Mouse (Mus musculus) heart, embryonic 13.5 days (tissue): ENCODE measurements around the gene Nodal. TPM values are rescaled to one million over a fixed set of nuclear protein-coding genes. Genes with fewer than 3 reads are reported as not detected.
"Not testable (repeated sequence)": the region's sequence is repeated elsewhere in the genome, so short reads cannot be mapped to it uniquely, and the experiment has no call there.

Experiments used
- ATAC-seq: fragments of 200-750 bp; cut with Nextera tagmentation; 2 replicates; pipeline ENCODE4 v1.8.0; 2017; ENCODE audit warnings: moderate TSS enrichment; ENCODE audit not compliant: insufficient number of reproducible peaks, low FRiP score, low TSS enrichment; ENCODE audit errors: extremely low read depth
- H3K27ac ChIP-seq: fragments of 300-500 bp; sonication (generic); replicated peaks from 2 replicates; pipeline ENCODE4 v1.5.1; 2015; ENCODE audit warnings: moderate library complexity, mild to moderate bottlenecking, inconsistent platforms
- H3K27me3 ChIP-seq: fragments of 300-500 bp; sonication (generic); replicated peaks from 2 replicates; pipeline ENCODE4 v1.6.1; 2015; ENCODE audit warnings: mild to moderate bottlenecking, inconsistent platforms
- H3K36me3 ChIP-seq: fragments of 300-500 bp; sonication (generic); 2 replicates; pipeline ENCODE4 v1.6.1; 2015; ENCODE audit warnings: mild to moderate bottlenecking, inconsistent platforms
- H3K4me1 ChIP-seq: fragments of 300-500 bp; sonication (generic); 2 replicates; pipeline ENCODE4 v1.6.1; 2015; ENCODE audit warnings: inconsistent platforms
- H3K4me2 ChIP-seq: fragments of 300-500 bp; sonication (generic); 2 replicates; pipeline ENCODE4 v1.6.1; 2015; ENCODE audit warnings: inconsistent platforms, mild to moderate bottlenecking, moderate library complexity
- H3K4me3 ChIP-seq: fragments of 300-500 bp; sonication (generic); 2 replicates; pipeline ENCODE4 v1.5.1; 2015; ENCODE audit warnings: moderate library complexity, mild to moderate bottlenecking, inconsistent platforms
- H3K9ac ChIP-seq: fragments of 300-500 bp; sonication (generic); 2 replicates; pipeline ENCODE4 v1.6.1; 2015; ENCODE audit warnings: inconsistent platforms, mild to moderate bottlenecking, moderate library complexity
- H3K9me3 ChIP-seq: fragments of 300-500 bp; sonication (generic); 2 replicates; pipeline ENCODE4 v1.6.1; 2016; ENCODE audit warnings: inconsistent platforms
- WGBS: fragments of 180-500 bp; shearing (Covaris S2); methylation state at CpG from one replicate; pipeline ENCODE4 v1.1.7; 2015; ENCODE audit warnings: mixed read lengths; 5-methylcytosine and 5-hydroxymethylcytosine counted together
- polyA plus RNA-seq: library from polyadenylated mRNA; unstranded; fragments of >200 nt; fragmentation: Nextera tagmentation; extraction: Ambion mirVana; gene quantifications from 2 replicates; pipeline ENCODE4 v1.2.1, GENCODE M21; 2015

The Nodal gene
- polyA plus RNA-seq, 1 experiment from 2014 or later: not detected

DNA sequence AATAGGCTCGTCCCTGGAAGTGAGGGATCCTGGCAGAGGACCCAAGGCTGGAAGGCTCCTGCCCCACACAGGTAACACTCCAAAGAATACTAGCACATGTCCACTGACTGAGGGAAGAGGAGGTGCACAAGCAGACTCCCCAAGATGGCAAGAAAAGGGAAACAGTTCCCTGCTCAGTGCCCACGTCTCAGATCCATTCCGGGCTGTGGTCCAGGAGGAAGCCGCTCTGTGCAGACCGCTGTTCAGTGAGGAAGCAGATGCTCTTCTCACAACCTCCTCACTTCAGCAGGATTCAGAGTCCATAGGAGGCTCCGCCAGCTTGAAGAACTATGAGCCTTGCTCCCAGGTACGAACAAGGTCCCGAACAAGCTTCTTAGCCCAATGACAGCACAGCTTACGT, 13.6 kb downstream of the Nodal start:
- 94% methylated on average over 9 of the region's 9 CpGs for WGBS
- H3K4me2 ChIP-seq: no peak overlapping the region
- no peaks in the 10 kb centered on the region for H3K9me3 ChIP-seq
- H3K27me3 ChIP-seq: no peaks in the 10 kb centered on the region
- no peak overlapping the region for H3K27ac ChIP-seq
- peaks cover 67% of the 10 kb centered on the region for H3K36me3 ChIP-seq
- H3K9ac ChIP-seq: no peak overlapping the region
- H3K4me3 ChIP-seq: no peak overlapping the region
- ATAC-seq: no peak
- peaks cover 9% of the 10 kb centered on the region for H3K4me1 ChIP-seq

DNA sequence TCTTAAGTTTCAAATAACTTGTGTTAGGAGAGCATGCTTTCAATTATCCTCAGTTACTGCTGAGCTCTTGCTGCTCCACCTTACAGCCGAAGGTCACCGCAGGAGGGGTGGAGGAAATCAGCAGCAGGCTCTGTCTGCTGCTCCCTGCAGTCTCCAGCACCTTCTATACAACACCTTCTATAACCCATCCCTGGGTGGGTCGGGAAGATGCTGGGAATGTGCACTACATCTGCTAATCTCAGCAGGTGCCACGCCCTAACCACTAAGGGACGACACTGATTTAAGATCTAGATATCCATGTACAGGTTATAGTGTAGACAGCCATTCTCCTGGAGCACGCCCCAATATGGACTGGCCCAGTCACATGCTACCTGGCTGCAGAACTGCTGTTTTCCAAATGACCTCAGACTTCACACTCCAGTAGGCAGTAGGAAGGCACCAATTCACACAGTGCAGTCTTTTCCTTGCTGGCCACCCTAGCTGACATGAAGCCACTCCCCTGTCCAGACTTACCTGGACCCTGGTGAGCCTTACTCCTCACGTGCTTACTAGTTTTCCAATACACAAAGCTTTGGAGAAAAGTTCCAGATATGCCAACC, 22.5 kb downstream of the Nodal start:
- Histone ChIP-seq H3K9ac (no peak overlapping the region), H3K9me3 (no peaks in the 10 kb centered on the region), H3K27ac (no peak overlapping the region), H3K27me3 (no peaks in the 10 kb centered on the region), H3K4me2 (no peak overlapping the region), H3K4me3 (no peak overlapping the region), H3K36me3 (peaks cover 22% of the 10 kb centered on the region), H3K4me1 (peaks cover 33% of the 10 kb centered on the region)
- ATAC-seq: no peak
- WGBS: 85% methylated on average over 7 of the region's 7 CpGs

DNA sequence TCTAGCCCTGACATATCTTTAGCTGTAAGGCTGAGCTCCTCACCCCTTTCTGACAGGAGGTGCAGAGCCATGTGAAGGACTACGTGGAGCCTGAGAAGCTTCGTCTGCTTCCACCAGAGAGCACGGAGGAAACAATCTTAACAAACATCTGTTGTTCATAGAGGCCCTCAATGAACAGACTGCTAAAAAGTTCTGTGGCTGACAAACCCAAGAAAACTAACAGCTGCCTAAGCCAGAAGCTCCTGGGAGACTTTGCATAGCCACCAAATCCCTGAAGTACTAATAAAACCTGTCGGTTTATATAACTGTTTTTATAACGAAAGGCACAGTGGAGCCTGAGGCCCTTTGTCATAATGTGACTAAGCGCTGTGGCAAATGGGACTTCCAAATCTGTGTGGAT, 25.7 kb downstream of the Nodal start:
- H3K9me3 ChIP-seq: no peaks in the 10 kb centered on the region
- H3K9ac ChIP-seq: peak overlapping the region; percentile 25; the same call in 1 of the 2 replicates
- no peak for ATAC-seq
- H3K4me2 ChIP-seq: no peak overlapping the region
- no peaks in the 10 kb centered on the region for H3K27me3 ChIP-seq
- H3K36me3 ChIP-seq: peaks cover 26% of the 10 kb centered on the region
- peaks cover 64% of the 10 kb centered on the region for H3K4me1 ChIP-seq
- H3K27ac ChIP-seq: peak overlapping the region; percentile 21; the same call in 1 of the 2 replicates
- 62% methylated on average over 6 of the region's 6 CpGs for WGBS
- no peak overlapping the region for H3K4me3 ChIP-seq

DNA sequence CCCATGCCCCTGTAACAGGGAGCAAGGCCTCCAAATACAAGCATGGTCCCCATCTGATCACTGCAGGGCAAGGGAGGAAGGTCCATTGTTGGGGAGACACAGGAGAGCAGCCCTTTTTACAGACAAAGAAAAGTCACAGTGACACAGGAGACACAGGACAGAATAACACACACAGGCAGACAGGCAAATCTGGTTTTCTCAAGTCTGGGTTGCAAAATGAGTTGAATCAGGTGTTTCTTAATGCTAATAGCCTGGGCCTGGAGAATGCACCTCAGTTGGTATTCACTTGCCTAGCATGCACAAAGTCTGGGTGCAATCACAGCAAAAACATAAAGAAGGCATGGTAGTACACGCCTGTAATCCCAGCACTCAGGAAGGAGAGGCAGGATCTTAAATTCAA, 26.1 kb downstream of the Nodal start:
- H3K36me3 ChIP-seq: peaks cover 24% of the 10 kb centered on the region
- peaks cover 68% of the 10 kb centered on the region for H3K4me1 ChIP-seq
- no peak for ATAC-seq
- no peaks in the 10 kb centered on the region for H3K27me3 ChIP-seq
- H3K4me3 ChIP-seq: no peak overlapping the region
- WGBS: 48% methylated on average over 1 of the region's 1 CpGs
- no peak overlapping the region for H3K4me2 ChIP-seq
- H3K9me3 ChIP-seq: no peaks in the 10 kb centered on the region
- H3K27ac ChIP-seq: peak overlapping the region; percentile 21; the same call in 1 of the 2 replicates
- peak overlapping the region; percentile 25; the same call in 1 of the 2 replicates for H3K9ac ChIP-seq

DNA sequence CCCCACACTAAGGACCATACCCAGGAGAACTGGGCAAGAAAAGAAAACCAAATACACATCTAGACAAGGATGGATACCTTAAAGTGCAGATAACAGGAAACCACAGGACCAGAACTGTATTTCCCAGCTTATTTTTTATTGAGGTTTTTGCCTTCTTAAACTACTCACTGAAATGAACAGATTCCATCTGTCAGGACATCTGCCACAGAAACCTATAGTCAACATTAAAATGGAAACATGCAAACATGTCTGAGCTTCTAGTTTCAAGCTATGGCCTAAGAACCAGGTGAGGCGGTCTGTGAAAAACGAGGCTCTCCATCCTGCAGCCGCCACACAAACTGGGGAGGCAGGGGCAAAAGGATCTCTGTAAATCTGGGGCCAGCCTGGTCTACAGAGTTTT, 27.2 kb downstream of the Nodal start:
- Histone ChIP-seq H3K36me3 (peaks cover 32% of the 10 kb centered on the region), H3K9me3 (no peaks in the 10 kb centered on the region), H3K4me3 (no peak overlapping the region), H3K4me2 (no peak overlapping the region), H3K9ac (no peak overlapping the region), H3K27ac (no peak overlapping the region), H3K4me1 (peaks cover 80% of the 10 kb centered on the region), H3K27me3 (no peaks in the 10 kb centered on the region)
- ATAC-seq: no peak
- 87% methylated on average over 3 of the region's 3 CpGs for WGBS

DNA sequence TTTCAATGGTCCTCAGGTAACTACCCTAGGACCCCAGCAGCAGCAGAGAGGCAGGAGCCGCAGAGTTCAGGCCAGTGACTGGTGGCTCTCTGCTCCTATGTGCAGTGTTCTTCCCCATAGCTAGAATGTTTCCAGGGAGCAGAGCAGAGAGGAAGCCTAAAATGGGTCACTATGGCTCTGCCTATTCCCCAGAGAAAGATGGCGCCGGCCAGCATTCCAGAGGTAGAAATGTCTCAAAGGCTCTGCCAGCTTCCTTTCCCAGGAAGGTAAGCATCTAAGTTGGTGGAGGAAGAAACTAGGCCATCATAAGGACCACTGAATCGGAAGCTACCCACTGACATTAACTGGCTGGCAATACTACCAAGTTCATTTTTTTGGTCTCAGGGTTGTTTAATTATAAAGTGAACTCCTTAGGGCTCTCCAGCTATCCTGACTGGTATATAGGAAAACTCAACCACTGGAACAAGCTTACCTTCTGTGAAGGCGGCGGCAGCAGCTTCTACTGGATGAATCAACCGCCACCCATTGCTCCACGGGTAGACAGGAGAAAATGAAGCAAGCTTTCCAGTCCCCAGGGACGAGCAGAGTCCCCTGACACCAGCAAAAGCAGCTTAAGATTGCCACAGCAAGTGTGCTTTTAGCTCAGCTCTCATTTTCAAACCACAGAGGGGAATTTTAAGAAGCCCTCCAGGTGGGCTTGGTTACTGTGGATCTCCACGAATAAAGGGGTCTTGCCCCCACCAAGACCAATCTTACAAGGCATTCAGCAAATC, 30.0 kb downstream of the Nodal start:
- no peak overlapping the region for H3K4me2 ChIP-seq
- H3K36me3 ChIP-seq: peaks cover 33% of the 10 kb centered on the region
- H3K4me3 ChIP-seq: no peak overlapping the region
- H3K9ac ChIP-seq: peak overlapping the region; percentile 14; the same call in 1 of the 2 replicates
- no peaks in the 10 kb centered on the region for H3K9me3 ChIP-seq
- WGBS: 84% methylated on average over 10 of the region's 10 CpGs
- no peak for ATAC-seq
- no peaks in the 10 kb centered on the region for H3K27me3 ChIP-seq
- H3K4me1 ChIP-seq: peaks cover 87% of the 10 kb centered on the region
- peak overlapping the region; percentile 36; the same call in 1 of the 2 replicates for H3K27ac ChIP-seq

DNA sequence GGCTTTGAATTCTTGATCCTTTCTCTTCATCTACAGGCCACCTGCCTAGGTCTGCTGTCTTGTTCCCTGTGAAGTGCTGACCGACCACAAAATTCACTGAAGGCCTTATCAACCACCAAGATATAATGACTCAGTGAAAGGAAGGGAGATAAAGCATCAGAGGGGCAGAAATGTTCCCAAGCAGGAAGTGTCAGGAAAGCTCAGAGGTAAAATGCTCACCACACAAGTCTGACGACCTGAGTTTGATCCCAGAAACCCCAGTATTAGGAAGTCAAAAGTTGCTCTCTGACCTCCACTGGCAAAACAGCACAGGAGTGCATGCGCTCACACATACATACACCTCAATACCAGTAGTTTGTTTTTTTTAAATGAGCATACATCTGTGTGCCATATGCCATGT, 31.1 kb downstream of the Nodal start:
- 50% methylated on average over 3 of the region's 3 CpGs for WGBS
- Histone ChIP-seq H3K4me1 (peaks cover 77% of the 10 kb centered on the region), H3K27ac (no peak overlapping the region)

DNA sequence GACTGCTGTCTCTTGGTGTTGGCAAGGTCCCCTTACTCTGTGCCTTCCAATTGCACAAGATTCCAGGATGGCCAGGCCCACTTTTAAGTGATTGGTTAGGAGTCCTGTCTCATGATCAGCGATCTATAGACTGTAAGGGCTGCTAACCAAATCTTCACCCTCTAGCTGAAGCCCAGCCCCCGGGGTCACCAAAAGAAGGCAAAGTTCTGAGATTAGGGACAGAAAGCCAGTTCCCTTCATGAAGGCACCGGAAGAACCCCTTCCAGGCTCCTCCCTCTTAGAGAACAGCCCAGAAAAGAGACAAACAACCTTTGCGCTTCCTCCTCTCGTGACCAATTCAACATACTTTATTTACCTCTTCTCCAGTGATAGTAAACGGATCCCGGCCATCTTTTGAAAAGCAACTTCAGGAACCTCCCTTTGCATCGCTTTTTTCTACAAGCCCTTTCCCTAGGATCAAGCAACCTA, 33.7 kb downstream of the Nodal start:
- peaks cover 33% of the 10 kb centered on the region for H3K36me3 ChIP-seq
- 3% methylated on average over 8 of the region's 8 CpGs for WGBS
- ATAC-seq: no peak
- H3K4me2 ChIP-seq: peak overlapping the region; percentile 95
- H3K9me3 ChIP-seq: 0 out of 2 replicates have a peak, but pooled peaks cover 5% of the 10 kb centered on the region
- H3K27ac ChIP-seq: peak overlapping the region; percentile 84
- peaks cover 51% of the 10 kb centered on the region for H3K4me1 ChIP-seq
- peak overlapping the region; percentile 99 for H3K4me3 ChIP-seq
- H3K27me3 ChIP-seq: no peaks in the 10 kb centered on the region
- H3K9ac ChIP-seq: peak overlapping the region; percentile 97

More for the DNA sequence above, 31.1 kb downstream of the Nodal start:
- no peak for ATAC-seq
- Histone ChIP-seq H3K9ac (0 out of 2 replicates have a peak overlapping the region, but pooled peaks have one; percentile 11), H3K4me3 (no peak overlapping the region), H3K9me3 (no peaks in the 10 kb centered on the region), H3K36me3 (peaks cover 33% of the 10 kb centered on the region), H3K4me2 (no peak overlapping the region), H3K27me3 (no peaks in the 10 kb centered on the region)

DNA sequence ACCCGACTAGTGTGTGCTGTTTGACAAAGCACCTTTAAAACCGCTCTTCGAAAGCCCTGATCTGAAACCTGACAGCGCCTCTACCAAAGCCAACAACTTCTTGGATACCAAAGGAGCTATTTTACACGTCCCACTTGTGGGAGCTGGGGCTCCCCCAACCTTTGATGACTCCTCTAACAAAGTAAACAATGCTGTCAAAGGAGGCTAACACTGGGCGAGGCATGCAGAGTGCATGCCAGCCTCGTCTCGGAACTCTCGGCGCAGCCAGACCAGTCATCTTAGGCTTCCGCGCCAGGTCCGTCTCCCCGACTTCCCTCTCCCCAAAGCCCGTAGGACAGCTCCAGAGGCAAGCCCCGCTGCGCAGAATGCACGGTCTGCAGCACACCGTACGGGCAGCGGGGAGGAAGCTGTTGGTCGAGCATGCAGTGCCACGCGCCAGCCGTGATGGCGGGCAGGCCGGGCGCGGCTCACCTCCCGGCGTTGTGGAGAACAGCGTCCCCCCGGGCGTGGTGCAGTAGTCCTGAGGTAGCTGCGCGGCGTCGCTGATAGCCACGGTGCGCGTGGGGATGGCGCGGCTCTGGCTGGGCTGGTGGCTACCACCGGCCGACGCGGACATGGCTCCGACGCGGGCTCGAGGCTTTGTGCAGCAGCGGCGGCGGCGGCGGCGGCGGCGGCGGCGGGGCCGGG, 34.3 kb downstream of the Nodal start:
- peak; percentile 34 for ATAC-seq
- H3K27ac ChIP-seq: peak overlapping the region; percentile 84
- H3K4me3 ChIP-seq: peak overlapping the region; percentile 99
- peak overlapping the region; percentile 95 for H3K4me2 ChIP-seq
- no peaks in the 10 kb centered on the region for H3K27me3 ChIP-seq
- H3K9me3 ChIP-seq: 0 out of 2 replicates have a peak, but pooled peaks cover 5% of the 10 kb centered on the region
- H3K36me3 ChIP-seq: peaks cover 27% of the 10 kb centered on the region
- H3K9ac ChIP-seq: peak overlapping the region; percentile 97
- H3K4me1 ChIP-seq: peaks cover 47% of the 10 kb centered on the region
- under 1% methylated on average over 62 of the region's 62 CpGs for WGBS

DNA sequence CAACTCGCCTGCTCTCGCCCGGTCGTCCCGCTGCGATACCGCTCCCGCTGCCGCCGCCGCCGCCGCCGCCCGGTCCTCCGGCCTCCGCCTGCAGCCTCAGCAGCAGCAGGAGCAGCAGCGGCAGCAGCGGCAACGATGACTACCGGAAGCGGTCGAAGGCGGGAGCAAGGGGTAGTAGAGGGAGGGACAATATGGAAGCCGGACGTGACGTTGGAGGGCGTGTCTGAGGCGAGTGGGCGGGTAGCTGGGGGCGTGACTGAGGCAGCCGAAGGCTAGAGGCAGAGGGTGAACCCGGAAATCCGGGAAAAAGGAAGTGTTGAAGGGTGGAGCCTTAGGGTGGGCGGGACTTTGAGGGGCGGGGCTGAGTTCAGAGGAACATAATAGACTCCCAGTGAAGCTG, 34.9 kb downstream of the Nodal start, which contains the start of gene Eif4ebp2:
Eif4ebp2 (minus strand) TSS at position 17 of the 400 bp plus-strand sequence.
- peak within 1 kb of the TSS; percentile 99 for H3K4me3 ChIP-seq
- under 1% methylated on average over 33 of the region's 36 CpGs for WGBS
- 0 out of 2 replicates have a peak, but pooled peaks cover 5% of the 10 kb centered on the region for H3K9me3 ChIP-seq
- ATAC-seq: peak; percentile 98
- peaks cover 23% of the 10 kb centered on the region for H3K36me3 ChIP-seq
- peak within 1 kb of the TSS; percentile 97 for H3K9ac ChIP-seq
- peak within 1 kb of the TSS; percentile 84 for H3K27ac ChIP-seq
- H3K27me3 ChIP-seq: no peaks in the 10 kb centered on the region
- H3K4me2 ChIP-seq: peak within 1 kb of the TSS; percentile 95
- peaks cover 44% of the 10 kb centered on the region for H3K4me1 ChIP-seq

DNA sequence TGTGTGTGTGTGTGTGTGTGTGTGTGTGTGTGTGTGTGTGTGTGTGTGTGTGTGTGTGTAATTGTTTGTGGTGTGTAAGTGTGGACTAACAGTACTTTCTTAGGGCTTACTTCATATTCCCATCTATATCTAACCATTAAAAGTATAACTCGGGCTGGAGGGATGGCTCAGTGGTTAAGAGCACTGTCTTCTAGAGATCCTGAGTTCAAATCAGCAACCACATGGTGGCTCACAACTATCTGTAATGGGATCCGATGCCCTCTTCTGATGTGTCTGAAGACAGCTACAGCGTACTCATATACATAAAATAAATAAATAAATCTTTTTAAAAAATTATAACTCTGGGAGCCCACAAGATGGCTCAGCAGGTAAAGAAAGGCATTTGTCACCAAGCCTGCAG, 35.4 kb downstream of the Nodal start:
- H3K9me3 ChIP-seq, H3K4me3 ChIP-seq, ATAC-seq, H3K4me2 ChIP-seq, H3K27me3 ChIP-seq, H3K27ac ChIP-seq, H3K9ac ChIP-seq: not testable (repeated sequence)
- whole genome bisulfite sequencing: 78% methylated on average over 3 of the region's 3 CpGs
- H3K36me3 ChIP-seq: peaks cover 18% of the 10 kb centered on the region
- peaks cover 38% of the 10 kb centered on the region for H3K4me1 ChIP-seq
